Mouse (Mus musculus): ENCODE data around the gene Gm10772. TPM values are rescaled to one million over a fixed set of nuclear protein-coding genes. Genes with fewer than 3 reads are reported as not detected.
"Not testable (repeated sequence)": the region's sequence is repeated elsewhere in the genome, so short reads cannot be mapped to it uniquely, and the experiment has no call there.

Gm10772 gene
- not detected in 2 replicates for total RNA-seq (2014; rRNA removed)
- not detected in 2 replicates for polyA plus RNA-seq (2015; fragmentation: Nextera tagmentation; extraction: Ambion mirVana)

DNA sequence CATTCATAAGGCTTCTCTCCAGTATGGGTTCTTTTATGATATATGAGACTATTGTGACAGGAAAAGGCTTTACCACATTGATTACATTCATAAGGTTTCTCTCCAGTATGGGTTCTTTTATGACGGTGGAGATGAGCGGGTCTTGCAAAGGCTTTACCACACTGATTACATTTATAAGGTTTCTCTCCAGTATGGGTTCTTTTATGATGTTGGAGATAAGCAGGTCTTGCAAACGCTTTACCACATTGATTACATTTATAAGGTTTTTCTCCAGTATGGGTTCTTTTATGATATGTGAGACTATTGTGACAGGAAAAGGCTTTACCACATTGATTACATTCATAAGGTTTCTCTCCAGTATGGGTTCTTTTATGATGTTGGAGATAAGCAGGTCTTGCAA is at the start of gene Gm10772:
TSS of gene Gm10772 (minus strand) at position 101 of the 400 bp plus-strand sequence.
- H3K36me3 ChIP-seq (ENCODE audit: insufficient read depth, low read length); H3K4me1 ChIP-seq (ENCODE audit: insufficient read depth, low read length); H3K27ac ChIP-seq; H3K27me3 ChIP-seq (ENCODE audit: insufficient read depth, low read length); H3K9me3 ChIP-seq (ENCODE audit: low read length); DNase-seq (ENCODE audit: low spot score); H3K4me2 ChIP-seq (ENCODE audit: low read depth, low read length); H3K9ac ChIP-seq (replicated peaks; ENCODE audit: low read length); ATAC-seq; H3K4me3 ChIP-seq (ENCODE audit: low read length): not testable (repeated sequence)
- WGBS, result 94% methylated on average over 2 of the region's 3 CpGs

DNA sequence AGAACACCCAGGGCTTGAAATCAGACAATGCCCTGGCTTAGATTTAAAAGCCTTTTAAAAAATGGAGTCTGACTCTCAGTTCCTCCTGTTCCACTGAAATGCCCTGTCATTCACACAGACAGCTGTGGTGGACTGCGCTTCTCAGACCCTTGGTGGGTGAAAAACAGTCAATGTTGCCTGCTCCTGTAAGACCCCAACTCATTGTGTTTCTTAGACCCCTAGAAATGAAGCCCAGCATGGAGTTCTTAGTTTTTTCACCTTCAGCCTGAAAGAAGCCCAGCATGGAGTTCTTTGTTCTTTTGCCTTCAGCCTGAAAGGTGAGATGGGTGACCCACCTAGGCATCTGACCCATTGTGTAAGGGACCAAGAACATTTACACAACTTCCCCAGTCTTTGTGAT is 36.5 kb upstream of the Gm10772 start:
- H3K9ac ChIP-seq (replicated peaks; ENCODE audit: low read length); H3K4me1 ChIP-seq (ENCODE audit: insufficient read depth, low read length); DNase-seq (ENCODE audit: low spot score); H3K4me2 ChIP-seq (ENCODE audit: low read depth, low read length); ATAC-seq; H3K27me3 ChIP-seq (ENCODE audit: insufficient read depth, low read length); H3K9me3 ChIP-seq (ENCODE audit: low read length); H3K36me3 ChIP-seq (ENCODE audit: insufficient read depth, low read length); H3K27ac ChIP-seq; H3K4me3 ChIP-seq (ENCODE audit: low read length): not testable (repeated sequence)
- WGBS, result no CpG with 5 or more reads among the region's 1 CpGs

DNA sequence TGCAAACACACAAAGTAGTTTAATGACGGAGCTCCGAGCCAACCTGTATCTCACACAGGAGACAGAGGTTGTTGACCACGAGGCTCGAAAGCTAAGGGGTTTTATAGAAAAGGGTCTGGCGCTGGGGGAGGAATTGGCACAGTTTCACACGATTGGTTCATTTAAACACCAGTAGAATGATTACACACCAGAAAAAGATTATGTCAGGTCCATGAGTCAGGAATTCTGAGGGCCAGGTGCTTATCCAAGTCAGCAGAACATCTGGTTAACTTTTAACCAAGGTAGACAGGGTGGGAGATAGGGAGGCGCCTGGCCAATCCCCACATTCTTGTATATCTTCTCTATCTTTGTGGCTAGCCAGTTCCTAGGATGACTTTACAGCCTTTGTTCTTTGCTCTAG is 35.8 kb upstream of the Gm10772 start:
- not testable (repeated sequence) for H3K4me1 ChIP-seq (ENCODE audit: insufficient read depth, low read length); H3K4me2 ChIP-seq (ENCODE audit: low read depth, low read length); H3K9ac ChIP-seq (replicated peaks; ENCODE audit: low read length); H3K36me3 ChIP-seq (ENCODE audit: insufficient read depth, low read length); H3K4me3 ChIP-seq (ENCODE audit: low read length); H3K27ac ChIP-seq; ATAC-seq; H3K9me3 ChIP-seq (ENCODE audit: low read length); DNase-seq (ENCODE audit: low spot score); H3K27me3 ChIP-seq (ENCODE audit: insufficient read depth, low read length)
- 81% methylated on average over 3 of the region's 7 CpGs for WGBS

DNA sequence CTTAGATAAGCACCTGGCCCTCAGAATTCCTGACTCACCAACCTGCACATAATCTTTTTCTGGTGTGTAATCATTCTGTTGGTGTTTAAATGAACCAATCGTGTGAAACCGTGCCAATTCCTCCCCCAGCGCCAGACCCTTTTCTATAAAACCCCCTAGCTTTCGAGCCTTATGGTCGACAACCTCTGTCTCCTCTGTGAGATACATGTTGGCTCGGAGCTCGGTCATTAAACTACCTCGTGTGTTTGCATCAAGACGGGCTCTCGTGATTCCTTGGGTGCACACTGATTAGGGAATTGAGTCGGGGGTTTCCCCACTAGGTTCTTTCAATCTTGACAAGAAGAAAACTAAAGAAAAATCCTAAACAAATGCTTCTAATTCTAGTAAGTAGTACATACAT is 13.0 kb downstream of the Gm10772 start:
- Histone ChIP-seq H3K4me2 (ENCODE audit: low read depth, low read length) (no peak overlapping the region), H3K36me3 (ENCODE audit: insufficient read depth, low read length) (no peaks in the 10 kb centered on the region), H3K9ac (replicated peaks; ENCODE audit: low read length) (no peak overlapping the region), H3K4me3 (ENCODE audit: low read length) (no peak overlapping the region), H3K9me3 (ENCODE audit: low read length) (no peaks in the 10 kb centered on the region), H3K27me3 (ENCODE audit: insufficient read depth, low read length) (no peaks in the 10 kb centered on the region), H3K27ac (no peak overlapping the region), H3K4me1 (ENCODE audit: insufficient read depth, low read length) (no peaks in the 10 kb centered on the region)
- whole genome bisulfite sequencing, result no CpG with 5 or more reads among the region's 11 CpGs
- TF ChIP-seq CTCF (IDR thresholded peaks at IDR 0.05; ENCODE audit: low read depth), result no peak
- ATAC-seq (no peak), DNase-seq (ENCODE audit: low spot score) (no peak)

DNA sequence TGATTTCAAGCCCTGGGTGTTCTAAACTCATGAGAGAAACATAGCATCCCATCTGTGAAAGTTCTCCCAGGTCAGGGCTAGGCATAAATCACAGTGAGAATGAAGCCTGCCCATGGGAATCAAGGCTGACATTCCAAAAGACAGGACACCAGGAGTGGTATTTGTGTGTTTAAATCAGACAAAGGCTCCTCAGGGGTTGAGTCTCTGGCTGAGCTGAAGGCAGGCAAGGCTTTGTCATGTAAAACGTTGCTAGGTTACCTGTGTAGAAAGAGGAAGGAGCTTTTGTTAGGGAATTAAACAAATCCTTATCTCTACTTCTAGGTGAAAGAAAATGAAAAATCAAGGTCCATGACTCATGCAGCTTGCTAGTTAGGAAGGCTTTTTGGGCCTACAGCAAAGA is 13.6 kb downstream of the Gm10772 start:
- not testable (repeated sequence) for H3K9ac ChIP-seq (replicated peaks; ENCODE audit: low read length); H3K4me1 ChIP-seq (ENCODE audit: insufficient read depth, low read length); ATAC-seq; H3K27me3 ChIP-seq (ENCODE audit: insufficient read depth, low read length); DNase-seq (ENCODE audit: low spot score); H3K27ac ChIP-seq; H3K4me2 ChIP-seq (ENCODE audit: low read depth, low read length); H3K4me3 ChIP-seq (ENCODE audit: low read length); H3K9me3 ChIP-seq (ENCODE audit: low read length); H3K36me3 ChIP-seq (ENCODE audit: insufficient read depth, low read length)
- no CpG with 5 or more reads among the region's 1 CpGs for whole genome bisulfite sequencing

DNA sequence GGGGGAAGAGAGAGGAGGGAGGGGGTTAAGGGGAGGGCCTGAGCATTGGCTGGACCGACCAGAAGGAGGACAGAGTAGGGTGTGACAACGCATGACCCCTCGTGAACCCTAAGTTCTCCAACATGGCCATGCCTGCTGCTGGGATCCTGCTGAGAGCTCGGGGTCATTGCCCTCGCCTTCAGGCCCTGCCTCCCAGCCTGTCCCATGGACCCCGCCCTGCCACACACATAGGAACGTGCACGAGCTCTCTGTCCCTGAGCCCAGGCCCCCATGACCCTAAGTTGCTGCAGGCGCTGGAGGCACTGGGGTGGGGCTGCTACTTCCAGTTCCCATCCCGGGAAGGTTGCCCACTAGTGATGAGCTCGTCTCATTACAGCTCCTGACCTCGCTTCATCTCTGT is 48.2 kb downstream of the Gm10772 start:
- H3K27me3 ChIP-seq (ENCODE audit: insufficient read depth, low read length), result not testable (repeated sequence)
- WGBS, result 79% methylated on average over 4 of the region's 12 CpGs

More for the DNA sequence above, 48.2 kb downstream of the Gm10772 start:
- H3K36me3 ChIP-seq (ENCODE audit: insufficient read depth, low read length); H3K4me2 ChIP-seq (ENCODE audit: low read depth, low read length); H3K4me3 ChIP-seq (ENCODE audit: low read length); H3K9ac ChIP-seq (replicated peaks; ENCODE audit: low read length); H3K27ac ChIP-seq; ATAC-seq; H3K9me3 ChIP-seq (ENCODE audit: low read length); H3K4me1 ChIP-seq (ENCODE audit: insufficient read depth, low read length); DNase-seq (ENCODE audit: low spot score): not testable (repeated sequence)

Other genes starting within 250 kb of the Gm10772 start
- gene Gm10324, start 108.0 kb downstream of the Gm10772 start, total RNA-seq (2014; rRNA removed), result not detected in 2 replicates
- not detected in 2 replicates for gene Gm10324, start 108.0 kb downstream of the Gm10772 start, polyA plus RNA-seq (2015; fragmentation: Nextera tagmentation; extraction: Ambion mirVana)
- gene 2410141K09Rik, start 213.5 kb upstream of the Gm10772 start, total RNA-seq (2014; rRNA removed), result not detected in 2 replicates
- gene 2410141K09Rik, start 213.5 kb upstream of the Gm10772 start, polyA plus RNA-seq (2015; fragmentation: Nextera tagmentation; extraction: Ambion mirVana), result not detected in 2 replicates

Data from hindbrain, postnatal 0 days (tissue).